Mouse (Mus musculus) C2C12 (cell line): ENCODE data around the gene Pgap3. TPM values are rescaled to one million over a fixed set of nuclear protein-coding genes. Genes with fewer than 3 reads are reported as not detected.
A peak's percentile ranks its signal among the peaks of the same experiment; 100 is the strongest.

Source experiments
- H3K27me3 ChIP-seq: one replicate; pipeline ENCODE4 v1.6.1; 2011; ENCODE audit not compliant: control insufficient read depth, insufficient read depth, insufficient read length
- H3K36me3 ChIP-seq: one replicate; pipeline ENCODE4 v1.6.1; 2011; ENCODE audit not compliant: control insufficient read depth, insufficient read depth
- H3K4me3 ChIP-seq: one replicate; pipeline ENCODE4 v1.5.1; 2011; ENCODE audit warnings: mild to moderate bottlenecking, control low read depth; ENCODE audit not compliant: poor library complexity, insufficient read depth, severe bottlenecking
- H3K79me2 ChIP-seq: one replicate; pipeline ENCODE4 v1.6.1; 2011; ENCODE audit not compliant: control insufficient read depth, insufficient read depth
- H3K79me3 ChIP-seq: one replicate; pipeline ENCODE4 v1.6.1; 2011; ENCODE audit warnings: low read depth, control low read depth
- H3ac ChIP-seq: one replicate; pipeline ENCODE3; 2011; ENCODE audit warnings: low read depth; ENCODE audit not compliant: control insufficient read depth, insufficient read length
- CEBPB ChIP-seq: IDR thresholded peaks from one replicate; pipeline ENCODE4 v1.6.1; 2011; ENCODE audit warnings: low read depth, mild to moderate bottlenecking, control low read depth, moderate library complexity
- CTCF ChIP-seq: IDR thresholded peaks from one replicate; pipeline ENCODE4 v1.5.1; 2011; ENCODE audit not compliant: control insufficient read depth, insufficient read depth, insufficient read length
- FOSL1 ChIP-seq: IDR thresholded peaks from one replicate; pipeline ENCODE4 v1.8.0; 2011; ENCODE audit warnings: mild to moderate bottlenecking, low read length; ENCODE audit not compliant: poor library complexity, insufficient read depth, severe bottlenecking
- MAX ChIP-seq: IDR thresholded peaks from one replicate; pipeline ENCODE4 v1.6.1; 2011; ENCODE audit warnings: mild to moderate bottlenecking, control low read depth
- MYOD1 ChIP-seq: IDR thresholded peaks from one replicate; pipeline ENCODE4 v1.6.1; 2011; ENCODE audit warnings: low read depth; ENCODE audit not compliant: control insufficient read depth, insufficient read length
- MYOG ChIP-seq: IDR thresholded peaks from one replicate; pipeline ENCODE4 v1.6.1; 2011; ENCODE audit not compliant: control insufficient read depth, insufficient read length; ENCODE audit errors: extremely low read depth
- USF1 ChIP-seq: IDR thresholded peaks from one replicate; pipeline ENCODE4 v1.6.1; 2011; ENCODE audit warnings: low read depth, mild to moderate bottlenecking, control low read depth, moderate library complexity
- polyA plus RNA-seq: library from polyadenylated mRNA; unstranded; fragments of >200 nt; fragmentation: generic; extraction: Trizol; gene quantifications from one replicate; pipeline ENCODE4 v1.2.1, GENCODE M21; 2012; ENCODE audit warnings: missing spikeins

Pgap3 gene
- polyA plus RNA-seq, 1 experiment, result 6.3 TPM

DNA sequence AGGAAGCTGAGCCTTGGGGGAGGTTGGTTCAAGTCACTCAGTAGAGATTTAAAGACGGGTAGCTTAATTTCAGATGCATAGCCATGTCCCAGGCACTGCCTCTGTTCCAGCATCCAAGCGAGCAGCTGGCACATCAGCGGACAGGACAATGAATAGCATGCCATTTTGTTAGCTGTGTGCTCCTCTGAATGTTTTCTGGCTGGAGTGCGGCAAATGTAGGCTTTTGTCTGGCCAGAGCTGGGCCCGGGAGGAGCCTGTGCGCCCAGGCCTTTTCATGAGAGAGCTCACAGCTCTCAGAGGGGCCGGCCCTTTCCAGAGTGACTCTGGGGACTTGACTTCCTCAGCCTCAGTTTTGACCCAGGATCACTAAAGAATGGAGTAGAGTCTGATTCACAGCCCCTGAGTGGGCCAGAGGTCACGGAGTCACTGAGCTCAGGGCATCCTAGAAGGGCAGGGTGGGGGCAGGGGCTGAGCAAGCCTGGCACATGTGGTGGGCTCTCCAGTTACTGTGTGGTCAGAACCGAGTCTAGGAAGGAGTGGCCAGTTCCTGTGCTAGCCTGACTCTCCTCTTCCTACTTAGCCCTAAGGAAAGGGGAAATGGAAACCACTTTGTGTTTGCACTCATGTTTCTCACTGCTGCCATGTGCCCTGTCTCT, 39.3 kb downstream of the Pgap3 start:
- peaks cover 22% of the 10 kb centered on the region for H3K79me3 ChIP-seq

DNA sequence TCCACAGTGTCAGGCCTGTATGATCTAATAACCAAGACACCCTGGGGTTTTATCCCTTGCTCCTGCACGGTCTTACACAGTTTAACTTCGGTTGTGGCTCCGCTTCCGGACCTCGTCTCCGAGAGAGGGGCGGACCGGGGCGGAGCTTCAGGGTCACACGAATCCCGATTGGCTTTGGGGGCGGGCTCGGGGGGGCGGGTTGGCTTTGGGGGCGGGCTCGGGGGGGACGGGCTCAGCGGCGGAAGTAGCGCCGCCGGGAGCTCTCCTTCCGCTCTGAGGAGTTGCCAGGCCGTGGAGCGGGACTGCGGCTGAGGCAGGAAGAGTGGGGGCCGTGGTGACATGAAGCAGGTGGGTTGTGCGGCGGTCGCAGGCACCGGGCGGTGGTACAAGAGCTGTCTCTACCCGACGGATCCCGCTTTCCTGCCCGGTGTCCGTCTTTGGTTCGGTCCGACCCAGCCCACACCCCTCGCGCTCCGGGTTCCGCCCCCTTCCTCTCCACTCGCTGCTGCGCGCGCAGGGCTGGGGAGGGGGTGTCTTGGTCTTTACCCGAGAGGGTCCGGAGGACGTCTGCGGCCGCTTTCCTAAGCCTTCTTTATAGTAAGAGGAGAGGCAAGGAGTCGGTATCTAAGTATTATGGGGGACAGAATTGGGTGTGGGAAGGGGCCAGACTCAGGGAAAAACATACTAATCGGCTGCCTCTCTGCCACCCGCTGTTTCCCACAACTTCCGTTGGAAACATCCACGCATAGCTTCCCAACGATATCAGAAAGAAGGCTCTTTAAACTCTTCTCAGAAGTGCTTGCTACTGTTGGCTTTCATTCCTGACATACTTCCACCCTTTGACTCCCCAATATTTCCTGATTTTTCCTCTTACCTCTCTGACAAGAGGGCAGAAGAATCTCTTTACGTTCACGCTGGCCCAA, 41.9 kb downstream of the Pgap3 start, which contains the start of gene Stard3:
Stard3 (plus strand) TSS at position 208 of the 923 bp plus-strand sequence.
- H3ac ChIP-seq, result peak within 1 kb of the TSS; percentile 97
- H3K79me3 ChIP-seq, result peaks cover 22% of the 10 kb centered on the region
- peak within 1 kb of the TSS; percentile 64 for H3K4me3 ChIP-seq
- H3K27me3 ChIP-seq, result no peaks in the 10 kb centered on the region
- no peaks in the 10 kb centered on the region for H3K36me3 ChIP-seq
- TF ChIP-seq MYOD1 (no peak), USF1 (no peak), CTCF (no peak), CEBPB (no peak), FOSL1 (no peak), MAX (no peak), MYOG (no peak)
- peaks cover 52% of the 10 kb centered on the region for H3K79me2 ChIP-seq

More for the DNA sequence above, 39.3 kb downstream of the Pgap3 start:
- Histone ChIP-seq H3ac (peak overlapping the region; percentile 7), H3K79me2 (peaks cover 63% of the 10 kb centered on the region), H3K27me3 (no peaks in the 10 kb centered on the region), H3K36me3 (no peaks in the 10 kb centered on the region), H3K4me3 (no peak overlapping the region)
- TF ChIP-seq MYOD1 (no peak), FOSL1 (no peak), CEBPB (no peak), MAX (no peak), USF1 (no peak), CTCF (no peak), MYOG (no peak)

DNA sequence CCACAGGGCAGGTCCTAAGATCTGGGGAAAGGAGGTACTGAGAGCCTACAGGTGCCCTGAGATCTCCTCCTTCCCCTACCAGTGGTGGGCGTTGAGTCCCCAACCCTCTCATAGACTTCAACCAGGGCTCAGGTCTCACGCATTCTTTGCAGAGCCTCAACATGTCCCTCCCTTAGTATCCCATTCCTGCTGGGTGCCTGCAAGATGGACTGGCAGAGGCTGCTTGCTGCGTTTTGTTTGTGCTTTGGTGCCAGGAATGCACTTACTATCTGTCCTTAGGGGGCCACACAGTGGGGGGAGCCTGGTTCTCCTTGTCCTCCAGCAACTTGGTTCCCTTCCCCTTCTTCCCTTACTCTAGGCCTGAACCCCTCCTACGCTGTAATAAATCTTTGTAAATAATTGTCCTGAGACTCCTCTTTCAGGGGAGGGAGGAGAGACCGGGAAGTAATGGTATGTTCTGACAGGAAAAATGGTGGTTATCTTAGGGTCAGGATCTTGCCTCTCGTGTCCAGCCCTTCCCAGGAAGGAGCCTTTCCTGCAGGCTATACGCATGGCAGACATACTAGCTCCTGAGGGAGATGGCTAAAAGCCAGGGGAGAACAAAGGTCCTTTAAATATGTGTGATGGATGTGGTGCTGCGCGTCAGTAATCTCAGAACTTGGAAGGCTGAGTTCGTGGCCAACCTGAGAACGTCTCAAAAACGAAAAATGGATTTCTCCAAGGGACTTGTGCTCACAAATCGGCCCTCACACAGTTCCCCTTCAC, 42.7 kb downstream of the Pgap3 start:
- Histone ChIP-seq H3ac (peak overlapping the region; percentile 38), H3K27me3 (peaks cover 4% of the 10 kb centered on the region), H3K36me3 (no peaks in the 10 kb centered on the region), H3K79me2 (peaks cover 43% of the 10 kb centered on the region), H3K79me3 (peaks cover 22% of the 10 kb centered on the region), H3K4me3 (peak overlapping the region; percentile 64)
- no peak for TF ChIP-seq CTCF
- TF ChIP-seq MAX, result no peak
- TF ChIP-seq MYOD1, result no peak
- no peak for TF ChIP-seq MYOG
- no peak for TF ChIP-seq USF1
- no peak for TF ChIP-seq FOSL1
- TF ChIP-seq CEBPB, result no peak

DNA sequence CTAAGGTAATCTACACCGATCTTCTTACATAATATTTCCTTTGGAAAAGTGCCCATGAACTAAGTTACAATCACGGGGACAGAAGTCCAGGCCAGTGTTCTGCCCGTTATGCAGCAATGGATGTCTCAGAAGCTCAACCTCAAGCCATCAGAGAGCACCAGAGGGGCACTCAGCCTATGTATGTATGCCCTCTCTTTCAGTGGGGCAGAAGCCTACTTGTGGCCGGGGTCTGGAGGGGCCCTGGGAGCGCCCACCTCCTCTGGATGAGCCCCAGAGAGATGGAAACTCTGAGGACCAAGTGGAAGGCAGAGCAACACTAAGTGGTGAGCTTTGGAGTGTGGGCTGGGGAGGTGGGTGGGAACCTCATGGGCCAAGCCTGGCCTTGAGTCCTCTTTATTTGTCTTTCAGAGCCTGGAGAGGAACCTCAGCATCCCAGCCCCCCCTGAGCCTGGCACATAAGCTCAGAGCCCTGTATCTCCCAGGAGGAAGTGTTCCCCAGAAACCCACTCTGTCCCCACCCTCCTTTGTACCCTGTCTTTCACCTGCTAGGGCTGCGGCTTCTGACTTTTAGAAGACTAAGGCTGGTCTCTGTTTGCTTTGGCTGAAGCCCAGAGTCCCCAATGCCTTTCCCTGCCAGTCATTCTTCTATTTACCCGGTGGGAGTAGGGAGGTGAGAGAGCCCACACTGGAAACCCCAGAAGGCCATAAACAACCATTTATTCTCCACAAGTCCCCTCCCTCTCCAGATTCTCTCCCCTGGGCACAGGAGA, 43.5 kb downstream of the Pgap3 start:
- Histone ChIP-seq H3K79me3 (peaks cover 20% of the 10 kb centered on the region), H3K27me3 (peaks cover 12% of the 10 kb centered on the region), H3K4me3 (no peak overlapping the region), H3K36me3 (no peaks in the 10 kb centered on the region), H3K79me2 (peaks cover 36% of the 10 kb centered on the region), H3ac (no peak overlapping the region)
- TF ChIP-seq CEBPB (no peak), MAX (no peak), MYOD1 (no peak), CTCF (no peak), USF1 (no peak), MYOG (no peak), FOSL1 (no peak)
